Mouse (Mus musculus) heart, postnatal 0 days (tissue): ENCODE data around the gene Kat6b. TPM values are rescaled to one million over a fixed set of nuclear protein-coding genes. Genes with fewer than 3 reads are reported as not detected.

Source experiments
- ATAC-seq: fragments of 200-750 bp; cut with Nextera tagmentation; 2 replicates; pipeline ENCODE4 v1.8.0; 2017; ENCODE audit warnings: low read depth, moderate number of reproducible peaks, moderate library complexity; ENCODE audit not compliant: insufficient read depth
- DNase-seq: peaks from one replicate; pipeline ENCODE4 v3.0.0-alpha.2; 2016; ENCODE audit warnings: low spot score
- H3K27ac ChIP-seq: fragments of 300-500 bp; sonication (generic); 2 replicates; pipeline ENCODE4 v1.5.1; 2014; ENCODE audit warnings: low read depth, mild to moderate bottlenecking
- H3K27me3 ChIP-seq: fragments of 300-500 bp; sonication (generic); 2 replicates; pipeline ENCODE4 v1.6.1; 2014; ENCODE audit warnings: low read length, mixed read lengths; ENCODE audit not compliant: control insufficient read depth, insufficient read depth
- H3K36me3 ChIP-seq: fragments of 300-500 bp; sonication (generic); replicated peaks from 2 replicates; pipeline ENCODE4 v1.6.1; 2014; ENCODE audit warnings: low read length, mixed read lengths; ENCODE audit not compliant: control insufficient read depth, insufficient read depth
- H3K4me1 ChIP-seq: fragments of 300-500 bp; sonication (generic); 2 replicates; pipeline ENCODE4 v1.6.1; 2014; ENCODE audit warnings: antibody characterized with exemption; ENCODE audit not compliant: control insufficient read depth, insufficient read depth
- H3K4me2 ChIP-seq: fragments of 300-500 bp; sonication (generic); 2 replicates; pipeline ENCODE4 v1.6.1; 2014; ENCODE audit warnings: low read depth, mild to moderate bottlenecking, low read length, moderate library complexity
- H3K4me3 ChIP-seq: fragments of 300-500 bp; sonication (generic); 2 replicates; pipeline ENCODE4 v1.5.1; 2014; ENCODE audit warnings: low read depth, low read length
- H3K9ac ChIP-seq: fragments of 300-500 bp; sonication (generic); replicated peaks from 2 replicates; pipeline ENCODE4 v1.6.1; 2014; ENCODE audit warnings: low read depth, low read length, mixed read lengths
- H3K9me3 ChIP-seq: fragments of 300-500 bp; sonication (generic); replicated peaks from 2 replicates; pipeline ENCODE4 v1.6.1; 2016; ENCODE audit warnings: low read length; ENCODE audit not compliant: control insufficient read depth
- CTCF ChIP-seq: IDR thresholded peaks from 2 replicates; pipeline ENCODE4 v1.5.1; 2016; ENCODE audit warnings: antibody characterized with exemption, control low read depth, low read depth
- EP300 ChIP-seq: IDR thresholded peaks from 2 replicates; pipeline ENCODE4 v1.6.1; 2016; ENCODE audit warnings: antibody characterized with exemption, low read depth
- WGBS: fragments of 180-500 bp; shearing (Covaris S2); extraction: QIAGEN DNeasy Blood & Tissue Kit; methylation state at CpG from one replicate; pipeline ENCODE4 v1.1.7; 2014; 5-methylcytosine and 5-hydroxymethylcytosine counted together
- polyA plus RNA-seq: library from polyadenylated mRNA; unstranded; fragments of >200 nt; fragmentation: Nextera tagmentation; extraction: Ambion mirVana; gene quantifications from 2 replicates; pipeline ENCODE4 v1.2.1, GENCODE M21; 2015
- total RNA-seq: library from RNA; depleted of rRNA; stranded (reverse); fragments of >200 nt; gene quantifications from 2 replicates; pipeline ENCODE4 v1.2.3, GENCODE M21; 2014; ENCODE audit warnings: low replicate concordance

Kat6b gene
- total and polyA plus RNA-seq, 2 experiments from 2014 or later = 5.4 to 52.9 TPM

DNA sequence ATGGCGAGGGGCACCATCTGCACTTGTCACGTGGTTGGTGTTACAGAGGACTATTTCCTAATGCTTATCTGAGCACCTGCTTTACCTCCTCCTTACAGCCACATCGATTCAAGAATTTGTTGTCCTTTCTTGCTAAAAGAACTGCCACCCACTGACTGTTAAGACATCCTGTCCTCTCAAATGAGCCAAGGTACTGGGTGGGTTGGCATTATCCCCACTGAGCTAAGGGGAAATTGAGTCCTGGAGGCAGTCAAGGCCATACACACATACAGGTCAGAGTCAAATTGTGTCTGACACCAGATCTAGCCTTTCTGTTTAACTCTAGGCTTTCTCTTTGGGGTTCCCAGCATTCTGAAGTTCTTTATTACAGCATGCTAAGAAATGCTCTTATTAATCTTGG, 56.6 kb downstream of the Kat6b start:
- no peak for DNase-seq
- no peak overlapping the region for H3K4me2 ChIP-seq
- 64% methylated on average over 3 of the region's 3 CpGs for WGBS
- no peak overlapping the region for H3K27ac ChIP-seq
- H3K9me3 ChIP-seq = no peaks in the 10 kb centered on the region
- H3K9ac ChIP-seq = no peak overlapping the region
- no peak overlapping the region for H3K4me3 ChIP-seq
- H3K27me3 ChIP-seq = no peaks in the 10 kb centered on the region
- H3K36me3 ChIP-seq = peaks cover 15% of the 10 kb centered on the region
- H3K4me1 ChIP-seq = peaks cover 37% of the 10 kb centered on the region
- ATAC-seq = no peak
- TF ChIP-seq EP300 (no peak), CTCF (no peak)

- H3K36me3 ChIP-seq = peaks cover 12% of the 10 kb centered on the region
- ATAC-seq = no peak
- H3K9me3 ChIP-seq = no peaks in the 10 kb centered on the region
- H3K4me2 ChIP-seq = no peak overlapping the region
- no peak for TF ChIP-seq CTCF
- TF ChIP-seq EP300 = no peak
- H3K4me3 ChIP-seq = no peak overlapping the region
- WGBS = 78% methylated on average over 3 of the region's 3 CpGs
- H3K27me3 ChIP-seq = no peaks in the 10 kb centered on the region
- no peak for DNase-seq
- H3K27ac ChIP-seq = no peak overlapping the region
- no peak overlapping the region for H3K9ac ChIP-seq
- H3K4me1 ChIP-seq = peaks cover 37% of the 10 kb centered on the region
Measured at GRCm38 (mm10) chr14:21539731-21540130, 58.5 kb downstream of the Kat6b start.

DNA sequence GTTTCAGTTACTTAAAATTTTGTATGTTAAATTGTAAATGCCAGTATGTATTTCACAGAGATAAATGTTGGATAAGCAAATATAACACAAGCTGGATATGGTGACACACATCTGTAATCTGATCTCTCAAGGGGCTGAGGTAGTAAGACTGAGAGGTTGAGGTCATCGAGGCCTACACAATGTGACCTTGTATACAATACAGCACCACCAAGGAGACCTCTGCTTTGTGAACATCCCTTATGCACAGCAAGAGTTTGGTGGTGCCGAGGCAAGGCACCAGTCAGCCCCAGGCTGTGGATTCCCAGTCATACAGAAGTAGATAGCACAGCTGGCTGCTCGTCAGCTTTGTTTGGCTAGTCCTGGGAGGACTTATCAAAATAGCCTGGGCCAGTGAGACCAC, 59.1 kb downstream of the Kat6b start:
- 38% methylated on average over 3 of the region's 3 CpGs for WGBS

DNA sequence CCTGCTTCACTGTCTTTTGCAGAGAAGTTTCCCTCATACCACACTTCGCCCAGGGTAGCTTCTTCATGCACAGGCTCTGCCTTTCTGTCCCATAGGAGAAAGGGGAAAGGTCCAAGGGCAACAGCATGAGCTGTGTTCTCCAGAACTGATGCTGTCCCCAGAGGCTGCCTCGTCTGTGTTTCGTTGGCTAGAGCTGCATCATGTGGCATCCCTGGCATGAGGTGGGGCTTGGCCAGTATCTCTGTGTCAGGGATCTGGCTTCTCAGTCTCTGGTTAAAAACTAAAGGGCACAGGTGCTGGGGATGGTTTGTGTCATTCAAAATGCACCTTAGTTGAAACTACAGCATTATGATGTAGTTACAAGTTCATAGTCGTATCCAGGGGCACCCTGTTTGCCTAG, 64.3 kb downstream of the Kat6b start:
- ATAC-seq (no peak), DNase-seq (no peak)
- Histone ChIP-seq H3K27ac (0 out of 2 replicates have a peak overlapping the region, but pooled peaks have one; percentile 25), H3K4me3 (no peak overlapping the region), H3K9me3 (no peaks in the 10 kb centered on the region), H3K9ac (no peak overlapping the region), H3K27me3 (no peaks in the 10 kb centered on the region), H3K36me3 (peaks cover 12% of the 10 kb centered on the region), H3K4me2 (no peak overlapping the region), H3K4me1 (peaks cover 44% of the 10 kb centered on the region)
- 47% methylated on average over 4 of the region's 4 CpGs for WGBS
- TF ChIP-seq CTCF (no peak), EP300 (no peak)

More for the DNA sequence above, 59.1 kb downstream of the Kat6b start:
- Histone ChIP-seq H3K9me3 (no peaks in the 10 kb centered on the region), H3K4me3 (no peak overlapping the region), H3K27ac (0 out of 2 replicates have a peak overlapping the region, but pooled peaks have one; percentile 8), H3K4me1 (peaks cover 40% of the 10 kb centered on the region), H3K4me2 (no peak overlapping the region), H3K27me3 (no peaks in the 10 kb centered on the region), H3K36me3 (peaks cover 12% of the 10 kb centered on the region), H3K9ac (no peak overlapping the region)
- ATAC-seq (no peak), DNase-seq (no peak)
- no peak for TF ChIP-seq EP300
- TF ChIP-seq CTCF = no peak

GRCm38 (mm10) chr14:21546351-21546750, 65.1 kb downstream of the Kat6b start:
- no peak overlapping the region for H3K4me3 ChIP-seq
- TF ChIP-seq CTCF (no peak), EP300 (no peak)
- no peaks in the 10 kb centered on the region for H3K27me3 ChIP-seq
- no peak for ATAC-seq
- no peak overlapping the region for H3K9ac ChIP-seq
- peaks cover 42% of the 10 kb centered on the region for H3K4me1 ChIP-seq
- no peak overlapping the region for H3K4me2 ChIP-seq
- WGBS = 68% methylated on average over 3 of the region's 3 CpGs
- H3K36me3 ChIP-seq = peaks cover 8% of the 10 kb centered on the region
- H3K9me3 ChIP-seq = no peaks in the 10 kb centered on the region
- no peak for DNase-seq
- H3K27ac ChIP-seq = 0 out of 2 replicates have a peak overlapping the region, but pooled peaks have one; percentile 20

GRCm38 (mm10) chr14:21547297-21547696, 66.1 kb downstream of the Kat6b start:
- Histone ChIP-seq H3K4me1 (peaks cover 42% of the 10 kb centered on the region), H3K4me3 (no peak overlapping the region), H3K27ac (no peak overlapping the region), H3K9ac (no peak overlapping the region), H3K36me3 (peaks cover 2% of the 10 kb centered on the region; the same call in 1 of the 2 replicates), H3K4me2 (no peak overlapping the region), H3K27me3 (no peaks in the 10 kb centered on the region), H3K9me3 (no peaks in the 10 kb centered on the region)
- DNase-seq (peak; percentile 57), ATAC-seq (peak; percentile 30; the same call in 1 of the 2 replicates)
- WGBS = 21% methylated on average over 7 of the region's 7 CpGs
- TF ChIP-seq EP300 (no peak), CTCF (no peak)
